Mouse (Mus musculus) limb, embryonic 11.5 days (tissue): ENCODE data around the gene Stk40. TPM values are rescaled to one million over a fixed set of nuclear protein-coding genes. Genes with fewer than 3 reads are reported as not detected.
"Not testable (repeated sequence)": the region's sequence is repeated elsewhere in the genome, so short reads cannot be mapped to it uniquely, and the experiment has no call there.

ENCODE experiments used
- ATAC-seq: fragments of 200-750 bp; cut with Nextera tagmentation; 2 replicates; pipeline ENCODE4 v1.8.0; 2017; ENCODE audit warnings: low read depth; ENCODE audit not compliant: insufficient number of reproducible peaks, low FRiP score, low TSS enrichment
- DNase-seq: peaks from one replicate; pipeline ENCODE4 v3.0.0-alpha.2; 2015; ENCODE audit warnings: low spot score
- H3K27ac ChIP-seq: fragments of 300-500 bp; sonication (generic); replicated peaks from 2 replicates; pipeline ENCODE4 v1.5.1; 2014; ENCODE audit warnings: low read depth, mild to moderate bottlenecking, low read length
- H3K27me3 ChIP-seq: fragments of 300-500 bp; sonication (generic); 2 replicates; pipeline ENCODE4 v1.6.1; 2014; ENCODE audit warnings: mild to moderate bottlenecking, low read length, mixed read lengths; ENCODE audit not compliant: control insufficient read depth, insufficient read depth
- H3K36me3 ChIP-seq: fragments of 300-500 bp; sonication (generic); 2 replicates; pipeline ENCODE4 v1.6.1; 2014; ENCODE audit warnings: mild to moderate bottlenecking, low read length, moderate library complexity, mixed read lengths; ENCODE audit not compliant: control insufficient read depth, insufficient read depth
- H3K4me1 ChIP-seq: fragments of 300-500 bp; sonication (generic); 2 replicates; pipeline ENCODE4 v1.6.1; 2014; ENCODE audit warnings: low read length, mixed read lengths; ENCODE audit not compliant: control insufficient read depth, insufficient read depth
- H3K4me2 ChIP-seq: fragments of 300-500 bp; sonication (generic); 2 replicates; pipeline ENCODE4 v1.6.1; 2014; ENCODE audit warnings: low read depth, mild to moderate bottlenecking, moderate library complexity; ENCODE audit not compliant: severe bottlenecking
- H3K4me3 ChIP-seq: fragments of 300-500 bp; sonication (generic); 2 replicates; pipeline ENCODE4 v1.5.1; 2014; ENCODE audit warnings: low read depth, low read length
- H3K9ac ChIP-seq: fragments of 300-500 bp; sonication (generic); 2 replicates; pipeline ENCODE4 v1.6.1; 2014; ENCODE audit warnings: mild to moderate bottlenecking, low read length
- H3K9me3 ChIP-seq: fragments of 300-500 bp; sonication (generic); 2 replicates; pipeline ENCODE4 v1.6.1; 2016; ENCODE audit warnings: low read length; ENCODE audit not compliant: control insufficient read depth
- WGBS: fragments of 180-500 bp; shearing (Covaris S2); extraction: QIAGEN DNeasy Blood & Tissue Kit; methylation state at CpG from one replicate; pipeline ENCODE4 v1.1.7; 2014; 5-methylcytosine and 5-hydroxymethylcytosine counted together
- polyA plus RNA-seq: library from polyadenylated mRNA; unstranded; fragments of >200 nt; fragmentation: Nextera tagmentation; extraction: Ambion mirVana; gene quantifications from 2 replicates; pipeline ENCODE4 v1.2.1, GENCODE M21; 2014

Stk40 gene
- polyA plus RNA-seq, 1 experiment from 2014 or later = 27.8 TPM

- no peak for ATAC-seq
- peaks cover 9% of the 10 kb centered on the region for H3K4me1 ChIP-seq
- peak overlapping the region; percentile 99; the same call in 1 of the 2 replicates for H3K4me2 ChIP-seq
- no peak overlapping the region for H3K4me3 ChIP-seq
- no peaks in the 10 kb centered on the region for H3K9me3 ChIP-seq
- WGBS = 83% methylated on average over 6 of the region's 6 CpGs
- H3K36me3 ChIP-seq = peaks cover 10% of the 10 kb centered on the region; the same call in 1 of the 2 replicates
- H3K9ac ChIP-seq = no peak overlapping the region
- no peaks in the 10 kb centered on the region for H3K27me3 ChIP-seq
- no peak overlapping the region for H3K27ac ChIP-seq
- DNase-seq = no peak
Observed at GRCm38 (mm10) chr4:126161456-126161855, 57.7 kb downstream of the Stk40 start.

- DNase-seq = no peak
- no peaks in the 10 kb centered on the region for H3K27me3 ChIP-seq
- peak overlapping the region; percentile 54; the same call in 1 of the 2 replicates for H3K4me3 ChIP-seq
- H3K27ac ChIP-seq = no peak overlapping the region
- H3K9me3 ChIP-seq = no peaks in the 10 kb centered on the region
- H3K4me1 ChIP-seq = peaks cover 9% of the 10 kb centered on the region
- H3K4me2 ChIP-seq = peak overlapping the region; percentile 99
- no peak for ATAC-seq
- peaks cover 14% of the 10 kb centered on the region; the same call in 1 of the 2 replicates for H3K36me3 ChIP-seq
- H3K9ac ChIP-seq = peak overlapping the region; percentile 74
- WGBS = 64% methylated on average over 9 of the region's 9 CpGs
Observed at GRCm38 (mm10) chr4:126161986-126162385, 58.2 kb downstream of the Stk40 start.

- WGBS = under 1% methylated on average over 43 of the region's 44 CpGs
- Histone ChIP-seq H3K4me3 (peak overlapping the region; percentile 54), H3K27me3 (no peaks in the 10 kb centered on the region), H3K36me3 (peaks cover 16% of the 10 kb centered on the region; the same call in 1 of the 2 replicates), H3K4me2 (peak overlapping the region; percentile 99), H3K9me3 (no peaks in the 10 kb centered on the region), H3K9ac (peak overlapping the region; percentile 74), H3K27ac (peak overlapping the region; percentile 56), H3K4me1 (peaks cover 9% of the 10 kb centered on the region)
- ATAC-seq (peak; percentile 93), DNase-seq (peak; percentile 88)
Observed at GRCm38 (mm10) chr4:126162544-126163066, 58.8 kb downstream of the Stk40 start.

GRCm38 (mm10) chr4:126163067-126163659 is 59.4 kb downstream of the Stk40 start, which contains the start of gene Sh3d21:
Gene Sh3d21, minus strand, starts transcription at chr4:126163491.
- DNase-seq (peak; percentile 48), ATAC-seq (peak; percentile 37)
- H3K27me3 ChIP-seq = no peaks in the 10 kb centered on the region
- peak within 1 kb of the TSS; percentile 56 for H3K27ac ChIP-seq
- peak within 1 kb of the TSS; percentile 74 for H3K9ac ChIP-seq
- WGBS = 6% methylated on average over 22 of the region's 22 CpGs
- no peaks in the 10 kb centered on the region for H3K9me3 ChIP-seq
- H3K4me3 ChIP-seq = peak within 1 kb of the TSS; percentile 54
- peak within 1 kb of the TSS; percentile 99 for H3K4me2 ChIP-seq
- H3K4me1 ChIP-seq = peaks cover 9% of the 10 kb centered on the region
- H3K36me3 ChIP-seq = peaks cover 18% of the 10 kb centered on the region; the same call in 1 of the 2 replicates

- peaks cover 9% of the 10 kb centered on the region for H3K4me1 ChIP-seq
- no peak for DNase-seq
- no peak overlapping the region for H3K9ac ChIP-seq
- WGBS = 54% methylated on average over 4 of the region's 4 CpGs
- ATAC-seq = no peak
- peak overlapping the region; percentile 99; the same call in 1 of the 2 replicates for H3K4me2 ChIP-seq
- no peak overlapping the region for H3K4me3 ChIP-seq
- H3K27ac ChIP-seq = no peak overlapping the region
- peaks cover 23% of the 10 kb centered on the region for H3K36me3 ChIP-seq
- H3K27me3 ChIP-seq = no peaks in the 10 kb centered on the region
- no peaks in the 10 kb centered on the region for H3K9me3 ChIP-seq
Observed at GRCm38 (mm10) chr4:126163685-126164084, 59.9 kb downstream of the Stk40 start.

GRCm38 (mm10) chr4:126165092-126165491 is 61.3 kb downstream of the Stk40 start:
- H3K27ac ChIP-seq, H3K4me2 ChIP-seq, ATAC-seq, H3K9ac ChIP-seq, H3K4me3 ChIP-seq, H3K27me3 ChIP-seq, H3K4me1 ChIP-seq, H3K9me3 ChIP-seq, DNase-seq: not testable (repeated sequence)
- H3K36me3 ChIP-seq = peaks cover 27% of the 10 kb centered on the region
- WGBS = 73% methylated on average over 8 of the region's 10 CpGs

- H3K4me1 ChIP-seq = peaks cover 9% of the 10 kb centered on the region
- DNase-seq (no peak), ATAC-seq (no peak)
- H3K4me2 ChIP-seq = no peak overlapping the region
- H3K36me3 ChIP-seq = peaks cover 33% of the 10 kb centered on the region
- no peak overlapping the region for H3K27ac ChIP-seq
- H3K9ac ChIP-seq = no peak overlapping the region
- WGBS = 83% methylated on average over 3 of the region's 3 CpGs
- H3K4me3 ChIP-seq = no peak overlapping the region
- H3K9me3 ChIP-seq = no peaks in the 10 kb centered on the region
- no peaks in the 10 kb centered on the region for H3K27me3 ChIP-seq
Observed at GRCm38 (mm10) chr4:126166084-126166483, 62.3 kb downstream of the Stk40 start.

GRCm38 (mm10) chr4:126168851-126169250 is 65.1 kb downstream of the Stk40 start:
- Histone ChIP-seq H3K4me2 (no peak overlapping the region), H3K9me3 (no peaks in the 10 kb centered on the region), H3K27me3 (no peaks in the 10 kb centered on the region), H3K4me1 (no peaks in the 10 kb centered on the region), H3K36me3 (peaks cover 42% of the 10 kb centered on the region), H3K27ac (no peak overlapping the region), H3K4me3 (no peak overlapping the region), H3K9ac (no peak overlapping the region)
- ATAC-seq (no peak), DNase-seq (no peak)
- 92% methylated on average over 6 of the region's 6 CpGs for WGBS
